Mouse (Mus musculus): Measurements from ENCODE around the gene Slc16a13.

DNA sequence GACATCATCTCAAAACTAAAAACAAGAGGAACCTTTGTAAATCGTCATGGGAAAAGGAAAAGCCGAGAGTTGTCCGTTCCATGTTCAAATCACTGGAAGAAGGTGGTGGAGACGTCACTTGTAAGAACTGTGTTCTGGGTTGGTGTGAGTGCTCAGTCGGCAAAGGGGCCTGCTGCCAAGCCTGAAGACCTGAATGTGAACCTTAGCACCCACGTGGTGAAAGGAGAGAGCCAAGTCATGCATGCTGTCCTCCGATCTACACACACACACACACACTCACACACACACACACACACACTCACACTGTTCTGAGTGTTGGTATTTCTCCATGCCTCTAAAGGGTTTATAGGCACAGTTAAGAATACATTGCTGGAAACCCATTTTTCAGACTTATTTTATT, 49.7 kb downstream of the Slc16a13 start:
- TF ChIP-seq CTCF (IDR thresholded peaks at IDR 0.05; ENCODE audit: borderline replicate concordance, extremely low read depth, insufficient read depth, insufficient read length), result no peak
- TF ChIP-seq POLR2A (IDR thresholded peaks at IDR 0.05; ENCODE audit: borderline replicate concordance, extremely low read depth, insufficient read depth, insufficient read length, poor library complexity, severe bottlenecking), result no peak

All from brain, embryonic 14.5 days (tissue).